Mouse (Mus musculus) limb, embryonic 12.5 days (tissue): Measurements from ENCODE around the gene Tmem184c. TPM values are rescaled to one million over a fixed set of nuclear protein-coding genes. Genes with fewer than 3 reads are reported as not detected.

Experiments used
- ATAC-seq: fragments of 200-750 bp; cut with Nextera tagmentation; 2 replicates; pipeline ENCODE4 v1.8.0; 2017; ENCODE audit warnings: low read depth, moderate TSS enrichment; ENCODE audit not compliant: insufficient number of reproducible peaks, insufficient read depth, low FRiP score, low TSS enrichment
- H3K27ac ChIP-seq: fragments of 300-500 bp; sonication (generic); 2 replicates; pipeline ENCODE4 v1.5.1; 2016; ENCODE audit warnings: mild to moderate bottlenecking, moderate library complexity
- H3K27me3 ChIP-seq: fragments of 300-500 bp; sonication (generic); 2 replicates; pipeline ENCODE4 v1.6.1; 2016; ENCODE audit warnings: mild to moderate bottlenecking, moderate library complexity
- H3K36me3 ChIP-seq: fragments of 300-500 bp; sonication (generic); 2 replicates; pipeline ENCODE4 v1.6.1; 2016; ENCODE audit warnings: mild to moderate bottlenecking, moderate library complexity
- H3K4me1 ChIP-seq: fragments of 300-500 bp; sonication (generic); replicated peaks from 2 replicates; pipeline ENCODE4 v1.6.1; 2016
- H3K4me2 ChIP-seq: fragments of 300-500 bp; sonication (generic); 2 replicates; pipeline ENCODE4 v1.6.1; 2016; ENCODE audit warnings: mild to moderate bottlenecking, moderate library complexity
- H3K4me3 ChIP-seq: fragments of 300-500 bp; sonication (generic); replicated peaks from 2 replicates; pipeline ENCODE4 v1.5.1; 2016; ENCODE audit warnings: mild to moderate bottlenecking
- H3K9ac ChIP-seq: fragments of 300-500 bp; sonication (generic); replicated peaks from 2 replicates; pipeline ENCODE4 v1.6.1; 2016; ENCODE audit warnings: mild to moderate bottlenecking, moderate library complexity
- H3K9me3 ChIP-seq: fragments of 300-500 bp; sonication (generic); 2 replicates; pipeline ENCODE4 v1.6.1; 2016; ENCODE audit warnings: mild to moderate bottlenecking, moderate library complexity
- WGBS: fragments of 180-500 bp; shearing (Covaris S2); methylation state at CpG from one replicate; pipeline ENCODE4 v1.1.7; 2016; 5-methylcytosine and 5-hydroxymethylcytosine counted together
- polyA plus RNA-seq: library from polyadenylated mRNA; unstranded; fragments of >200 nt; fragmentation: Nextera tagmentation; extraction: Ambion mirVana; gene quantifications from 2 replicates; pipeline ENCODE4 v1.2.1, GENCODE M21; 2016

Tmem184c gene
- polyA plus RNA-seq, result 39.0 and 39.3 TPM in 2 replicates

- ATAC-seq, result peak; percentile 92
- H3K27ac ChIP-seq, result 0 out of 2 replicates have a peak within 1 kb of the TSS, but pooled peaks have one; percentile 50
Measured at GRCm38 (mm10) chr8:77610374-77610969, at the start of gene Tmem184c. Gene Tmem184c (minus strand): TSS chr8:77610698.

GRCm38 (mm10) chr8:77659534-77660080 is 49.1 kb upstream of the Tmem184c start:
- H3K4me1 ChIP-seq, result no peaks in the 10 kb centered on the region
- peaks cover 24% of the 10 kb centered on the region for H3K36me3 ChIP-seq
- H3K9ac ChIP-seq, result no peak overlapping the region
- no peaks in the 10 kb centered on the region for H3K9me3 ChIP-seq
- ATAC-seq, result no peak
- no peak overlapping the region for H3K4me2 ChIP-seq
- WGBS, result 88% methylated on average over 4 of the region's 4 CpGs
- no peaks in the 10 kb centered on the region for H3K27me3 ChIP-seq
- H3K27ac ChIP-seq, result no peak overlapping the region
- no peak overlapping the region for H3K4me3 ChIP-seq

More at GRCm38 (mm10) chr8:77610374-77610969, at the start of gene Tmem184c:
- H3K4me1 ChIP-seq, result peaks cover 8% of the 10 kb centered on the region
- H3K4me2 ChIP-seq, result peak within 1 kb of the TSS; percentile 69
- H3K9me3 ChIP-seq, result no peaks in the 10 kb centered on the region
- no peaks in the 10 kb centered on the region for H3K27me3 ChIP-seq
- H3K9ac ChIP-seq, result peak within 1 kb of the TSS; percentile 63
- WGBS, result under 1% methylated on average over 36 of the region's 36 CpGs
- H3K36me3 ChIP-seq, result peaks cover 4% of the 10 kb centered on the region; the same call in 1 of the 2 replicates
- H3K4me3 ChIP-seq, result peak within 1 kb of the TSS; percentile 58

- Histone ChIP-seq H3K9me3 (no peaks in the 10 kb centered on the region), H3K4me1 (no peaks in the 10 kb centered on the region), H3K4me3 (no peak overlapping the region), H3K27ac (no peak overlapping the region), H3K27me3 (no peaks in the 10 kb centered on the region), H3K4me2 (no peak overlapping the region), H3K9ac (no peak overlapping the region), H3K36me3 (peaks cover 11% of the 10 kb centered on the region; the same call in 1 of the 2 replicates)
- WGBS, result 60% methylated on average over 3 of the region's 3 CpGs
- ATAC-seq, result no peak
Measured at GRCm38 (mm10) chr8:77658356-77658755, 47.9 kb upstream of the Tmem184c start.

GRCm38 (mm10) chr8:77650646-77651190 is 40.2 kb upstream of the Tmem184c start:
- ATAC-seq, result no peak
- H3K27ac ChIP-seq, result peak overlapping the region; percentile 35; the same call in 1 of the 2 replicates
- H3K36me3 ChIP-seq, result no peaks in the 10 kb centered on the region
- H3K9ac ChIP-seq, result no peak overlapping the region
- H3K4me1 ChIP-seq, result 0 out of 2 replicates have a peak, but pooled peaks cover 5% of the 10 kb centered on the region
- no peaks in the 10 kb centered on the region for H3K27me3 ChIP-seq
- H3K9me3 ChIP-seq, result no peaks in the 10 kb centered on the region
- no peak overlapping the region for H3K4me3 ChIP-seq
- no peak overlapping the region for H3K4me2 ChIP-seq
- 41% methylated on average over 1 of the region's 1 CpGs for WGBS

- H3K4me3 ChIP-seq, result no peak overlapping the region
- H3K27ac ChIP-seq, result no peak overlapping the region
- H3K4me2 ChIP-seq, result no peak overlapping the region
- H3K36me3 ChIP-seq, result no peaks in the 10 kb centered on the region
- no peak overlapping the region for H3K9ac ChIP-seq
- H3K9me3 ChIP-seq, result no peaks in the 10 kb centered on the region
- H3K27me3 ChIP-seq, result no peaks in the 10 kb centered on the region
- no peaks in the 10 kb centered on the region for H3K4me1 ChIP-seq
- no peak for ATAC-seq
- WGBS, result 67% methylated on average over 5 of the region's 5 CpGs
Measured at GRCm38 (mm10) chr8:77640093-77640839, 29.8 kb upstream of the Tmem184c start.

- H3K36me3 ChIP-seq, result no peaks in the 10 kb centered on the region
- no peak overlapping the region for H3K4me2 ChIP-seq
- no peak for ATAC-seq
- no peaks in the 10 kb centered on the region for H3K27me3 ChIP-seq
- 74% methylated on average over 3 of the region's 3 CpGs for WGBS
- H3K9ac ChIP-seq, result no peak overlapping the region
- no peak overlapping the region for H3K4me3 ChIP-seq
- peaks cover 3% of the 10 kb centered on the region; the same call in 1 of the 2 replicates for H3K4me1 ChIP-seq
- no peaks in the 10 kb centered on the region for H3K9me3 ChIP-seq
- H3K27ac ChIP-seq, result no peak overlapping the region
Measured at GRCm38 (mm10) chr8:77637593-77637992, 27.1 kb upstream of the Tmem184c start.

GRCm38 (mm10) chr8:77634035-77634434 is 23.5 kb upstream of the Tmem184c start:
- H3K27me3 ChIP-seq, result no peaks in the 10 kb centered on the region
- H3K9me3 ChIP-seq, result no peaks in the 10 kb centered on the region
- no peak for ATAC-seq
- H3K9ac ChIP-seq, result no peak overlapping the region
- H3K36me3 ChIP-seq, result no peaks in the 10 kb centered on the region
- H3K27ac ChIP-seq, result no peak overlapping the region
- H3K4me2 ChIP-seq, result no peak overlapping the region
- no peak overlapping the region for H3K4me3 ChIP-seq
- WGBS, result 68% methylated on average over 5 of the region's 5 CpGs
- peaks cover 9% of the 10 kb centered on the region; the same call in 1 of the 2 replicates for H3K4me1 ChIP-seq

- Histone ChIP-seq H3K36me3 (no peaks in the 10 kb centered on the region), H3K9me3 (no peaks in the 10 kb centered on the region), H3K4me2 (no peak overlapping the region), H3K27ac (no peak overlapping the region), H3K4me3 (no peak overlapping the region), H3K27me3 (no peaks in the 10 kb centered on the region), H3K4me1 (peaks cover 9% of the 10 kb centered on the region; the same call in 1 of the 2 replicates), H3K9ac (no peak overlapping the region)
- ATAC-seq, result no peak
- 66% methylated on average over 2 of the region's 2 CpGs for WGBS
Measured at GRCm38 (mm10) chr8:77633211-77633610, 22.7 kb upstream of the Tmem184c start.

- H3K27me3 ChIP-seq, result no peaks in the 10 kb centered on the region
- H3K4me2 ChIP-seq, result no peak overlapping the region
- no peak overlapping the region for H3K27ac ChIP-seq
- H3K4me1 ChIP-seq, result peaks cover 9% of the 10 kb centered on the region; the same call in 1 of the 2 replicates
- no peak for ATAC-seq
- H3K36me3 ChIP-seq, result no peaks in the 10 kb centered on the region
- 48% methylated on average over 3 of the region's 3 CpGs for WGBS
- no peak overlapping the region for H3K4me3 ChIP-seq
- no peak overlapping the region for H3K9ac ChIP-seq
- H3K9me3 ChIP-seq, result no peaks in the 10 kb centered on the region
Measured at GRCm38 (mm10) chr8:77630691-77631090, 20.2 kb upstream of the Tmem184c start.

GRCm38 (mm10) chr8:77629858-77630537 is 19.5 kb upstream of the Tmem184c start:
- Histone ChIP-seq H3K27ac (no peak overlapping the region), H3K4me2 (no peak overlapping the region), H3K9me3 (no peaks in the 10 kb centered on the region), H3K27me3 (no peaks in the 10 kb centered on the region), H3K4me3 (no peak overlapping the region), H3K4me1 (peaks cover 9% of the 10 kb centered on the region; the same call in 1 of the 2 replicates), H3K36me3 (no peaks in the 10 kb centered on the region), H3K9ac (no peak overlapping the region)
- ATAC-seq, result no peak; the same call in 1 of the 2 replicates
- 17% methylated on average over 15 of the region's 15 CpGs for WGBS
